Mouse (Mus musculus): Measurements from ENCODE around the gene Bsdc1. TPM values are rescaled to one million over a fixed set of nuclear protein-coding genes. Genes with fewer than 3 reads are reported as not detected.

Bsdc1 gene
- polyA plus RNA-seq, 1 experiment from 2014 or later, result 27.0 TPM

- no peak overlapping the region for H3K4me3 ChIP-seq (replicated peaks)
- no peak overlapping the region for H3K9ac ChIP-seq
- no peak overlapping the region for H3K27ac ChIP-seq
- no peak overlapping the region for H3K4me2 ChIP-seq
- H3K36me3 ChIP-seq, result no peaks in the 10 kb centered on the region
- H3K4me1 ChIP-seq, result peaks cover 20% of the 10 kb centered on the region; the same call in 1 of the 2 replicates
- 60% methylated on average over 9 of the region's 10 CpGs for WGBS
- no peak for ATAC-seq (ENCODE audit: insufficient read depth, low FRiP score, low read depth)
- H3K9me3 ChIP-seq, result no peaks in the 10 kb centered on the region
- H3K27me3 ChIP-seq (replicated peaks), result no peaks in the 10 kb centered on the region
These were observed 46.3 kb downstream of the Bsdc1 start for GRCm38 (mm10) chr4:129507434-129508236.

- Histone ChIP-seq H3K9ac (no peak overlapping the region), H3K4me3 (replicated peaks) (no peak overlapping the region), H3K4me2 (no peak overlapping the region), H3K9me3 (no peaks in the 10 kb centered on the region), H3K4me1 (peaks cover 17% of the 10 kb centered on the region), H3K27me3 (replicated peaks) (no peaks in the 10 kb centered on the region), H3K27ac (no peak overlapping the region), H3K36me3 (no peaks in the 10 kb centered on the region)
- 54% methylated on average over 3 of the region's 3 CpGs for whole genome bisulfite sequencing
- ATAC-seq (ENCODE audit: insufficient read depth, low FRiP score, low read depth), result no peak
These were observed 46.8 kb downstream of the Bsdc1 start for GRCm38 (mm10) chr4:129508237-129508515.

- H3K4me3 ChIP-seq (replicated peaks), result no peak overlapping the region
- H3K27ac ChIP-seq, result peak overlapping the region; percentile 33; the same call in 1 of the 2 replicates
- H3K4me2 ChIP-seq, result no peak overlapping the region
- peaks cover 17% of the 10 kb centered on the region for H3K4me1 ChIP-seq
- no peaks in the 10 kb centered on the region for H3K9me3 ChIP-seq
- ATAC-seq (ENCODE audit: insufficient read depth, low FRiP score, low read depth), result no peak
- WGBS, result 58% methylated on average over 15 of the region's 15 CpGs
- H3K27me3 ChIP-seq (replicated peaks), result no peaks in the 10 kb centered on the region
- H3K9ac ChIP-seq, result no peak overlapping the region
- H3K36me3 ChIP-seq, result no peaks in the 10 kb centered on the region
These were observed 47.6 kb downstream of the Bsdc1 start for GRCm38 (mm10) chr4:129508834-129509600.

- ATAC-seq (ENCODE audit: insufficient read depth, low FRiP score, low read depth), result no peak
- peaks cover 17% of the 10 kb centered on the region for H3K4me1 ChIP-seq
- H3K9ac ChIP-seq, result no peak overlapping the region
- H3K36me3 ChIP-seq, result no peaks in the 10 kb centered on the region
- H3K27ac ChIP-seq, result no peak overlapping the region
- H3K27me3 ChIP-seq (replicated peaks), result no peaks in the 10 kb centered on the region
- WGBS, result 59% methylated on average over 3 of the region's 3 CpGs
- no peaks in the 10 kb centered on the region for H3K9me3 ChIP-seq
- no peak overlapping the region for H3K4me3 ChIP-seq (replicated peaks)
- no peak overlapping the region for H3K4me2 ChIP-seq
These were observed 48.3 kb downstream of the Bsdc1 start for GRCm38 (mm10) chr4:129509650-129510049.

GRCm38 (mm10) chr4:129510723-129511412 lies 49.5 kb downstream of the Bsdc1 start:
- no peak for ATAC-seq (ENCODE audit: insufficient read depth, low FRiP score, low read depth)
- Histone ChIP-seq H3K4me1 (peaks cover 25% of the 10 kb centered on the region), H3K27me3 (replicated peaks) (no peaks in the 10 kb centered on the region), H3K36me3 (no peaks in the 10 kb centered on the region), H3K9ac (no peak overlapping the region), H3K4me2 (no peak overlapping the region), H3K27ac (no peak overlapping the region), H3K4me3 (replicated peaks) (no peak overlapping the region), H3K9me3 (no peaks in the 10 kb centered on the region)
- 59% methylated on average over 6 of the region's 6 CpGs for WGBS

- H3K4me3 ChIP-seq (replicated peaks), result no peak overlapping the region
- peaks cover 28% of the 10 kb centered on the region for H3K4me1 ChIP-seq
- 61% methylated on average over 6 of the region's 6 CpGs for whole genome bisulfite sequencing
- H3K9me3 ChIP-seq, result no peaks in the 10 kb centered on the region
- H3K27me3 ChIP-seq (replicated peaks), result no peaks in the 10 kb centered on the region
- no peak for ATAC-seq (ENCODE audit: insufficient read depth, low FRiP score, low read depth)
- no peak overlapping the region for H3K9ac ChIP-seq
- no peaks in the 10 kb centered on the region for H3K36me3 ChIP-seq
- H3K27ac ChIP-seq, result no peak overlapping the region
- no peak overlapping the region for H3K4me2 ChIP-seq
These were observed 50.2 kb downstream of the Bsdc1 start for GRCm38 (mm10) chr4:129511413-129512096.

- Histone ChIP-seq H3K27ac (peak within 1 kb of the TSS; percentile 95), H3K9ac (peak within 1 kb of the TSS; percentile 100), H3K4me2 (peak within 1 kb of the TSS; percentile 69), H3K27me3 (replicated peaks) (no peaks in the 10 kb centered on the region), H3K9me3 (no peaks in the 10 kb centered on the region), H3K4me3 (replicated peaks) (peak within 1 kb of the TSS; percentile 99), H3K36me3 (peaks cover 6% of the 10 kb centered on the region; the same call in 1 of the 2 replicates), H3K4me1 (peaks cover 30% of the 10 kb centered on the region)
- 5% methylated on average over 42 of the region's 47 CpGs for WGBS
- ATAC-seq (ENCODE audit: insufficient read depth, low FRiP score, low read depth), result peak; percentile 80
These were observed 51.8 kb downstream of the Bsdc1 start, which contains the start of gene Marcksl1 for GRCm38 (mm10) chr4:129513086-129513767. Marcksl1 (plus strand) TSS chr4:129513581.

GRCm38 (mm10) chr4:129513891-129514290 lies 52.5 kb downstream of the Bsdc1 start:
- 0% methylated on average over 26 of the region's 57 CpGs for WGBS
- H3K4me1 ChIP-seq, result peaks cover 28% of the 10 kb centered on the region

GRCm38 (mm10) chr4:129514300-129514898 lies 53.0 kb downstream of the Bsdc1 start:
- H3K4me3 ChIP-seq (replicated peaks), result peak overlapping the region; percentile 99
- H3K9me3 ChIP-seq, result no peaks in the 10 kb centered on the region
- WGBS, result 1% methylated on average over 26 of the region's 35 CpGs
- peaks cover 23% of the 10 kb centered on the region for H3K4me1 ChIP-seq
- peak overlapping the region; percentile 100 for H3K9ac ChIP-seq
- H3K36me3 ChIP-seq, result peaks cover 10% of the 10 kb centered on the region
- H3K27me3 ChIP-seq (replicated peaks), result no peaks in the 10 kb centered on the region
- H3K27ac ChIP-seq, result peak overlapping the region; percentile 95
- peak; percentile 19; the same call in 1 of the 2 replicates for ATAC-seq (ENCODE audit: insufficient read depth, low FRiP score, low read depth)
- H3K4me2 ChIP-seq, result peak overlapping the region; percentile 69

More at GRCm38 (mm10) chr4:129513891-129514290, 52.5 kb downstream of the Bsdc1 start:
- H3K9ac ChIP-seq, result peak overlapping the region; percentile 100
- peak overlapping the region; percentile 99 for H3K4me3 ChIP-seq (replicated peaks)
- peak; percentile 3; the same call in 1 of the 2 replicates for ATAC-seq (ENCODE audit: insufficient read depth, low FRiP score, low read depth)
- H3K27me3 ChIP-seq (replicated peaks), result no peaks in the 10 kb centered on the region
- H3K36me3 ChIP-seq, result peaks cover 10% of the 10 kb centered on the region
- peak overlapping the region; percentile 95 for H3K27ac ChIP-seq
- peak overlapping the region; percentile 69 for H3K4me2 ChIP-seq
- H3K9me3 ChIP-seq, result no peaks in the 10 kb centered on the region

GRCm38 (mm10) chr4:129516925-129517324 lies 55.5 kb downstream of the Bsdc1 start:
- H3K4me1 ChIP-seq, result peaks cover 16% of the 10 kb centered on the region
- H3K36me3 ChIP-seq, result peaks cover 33% of the 10 kb centered on the region
- H3K9me3 ChIP-seq, result no peaks in the 10 kb centered on the region
- whole genome bisulfite sequencing, result 32% methylated on average over 2 of the region's 2 CpGs
- H3K9ac ChIP-seq, result no peak overlapping the region
- ATAC-seq (ENCODE audit: insufficient read depth, low FRiP score, low read depth), result peak; percentile 40
- peak overlapping the region; percentile 0; the same call in 1 of the 2 replicates for H3K4me2 ChIP-seq
- peak overlapping the region; percentile 9; the same call in 1 of the 2 replicates for H3K4me3 ChIP-seq (replicated peaks)
- H3K27me3 ChIP-seq (replicated peaks), result no peaks in the 10 kb centered on the region
- peak overlapping the region; percentile 80 for H3K27ac ChIP-seq
